Mouse (Mus musculus) myocyte (in vitro differentiated cells): ENCODE results near the gene Sh3bp5.

Source experiments
- MYOG ChIP-seq, 3 experiments: IDR thresholded peaks; one replicate each; pipeline ENCODE4 v1.6.1; 2011; ENCODE audit warnings: control low read depth in 2 of 3, low read depth in 2 of 3, mild to moderate bottlenecking in 2 of 3; ENCODE audit not compliant: insufficient read length in 2 of 3, control insufficient read depth in 1 of 3, insufficient read depth in 1 of 3
- POLR2AphosphoS2 ChIP-seq: IDR thresholded peaks from one replicate; pipeline ENCODE4 v1.6.1; 2011; ENCODE audit warnings: low read depth, control low read depth; ENCODE audit not compliant: insufficient read length

DNA sequence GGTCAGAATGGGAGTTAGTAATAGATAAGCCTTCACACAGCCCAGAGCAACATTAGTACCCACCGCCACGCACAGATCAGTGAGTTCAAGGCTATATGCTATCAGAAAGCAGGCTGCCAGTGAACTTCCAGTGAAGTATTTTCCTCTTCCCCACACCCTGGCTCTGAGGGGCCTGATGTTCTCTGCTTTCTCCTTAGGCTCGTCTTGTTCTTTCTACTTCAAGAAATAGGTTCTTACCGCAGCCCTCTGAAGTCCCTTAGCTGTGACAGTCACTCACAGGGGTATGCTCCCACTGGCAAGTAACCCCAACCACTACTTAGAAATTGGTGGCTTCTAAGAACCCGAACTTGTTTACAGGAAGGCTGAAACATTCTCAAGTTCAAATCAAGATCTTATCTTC is 2.8 kb downstream of the Sh3bp5 start:
- TF ChIP-seq POLR2AphosphoS2 (no peak), MYOG (IDR thresholded peaks at IDR 0.05; ENCODE audit: control insufficient read depth in 1 of 3, insufficient read depth in 1 of 3, insufficient read length in 2 of 3, low read depth in 2 of 3) (no peak)
